Mouse (Mus musculus) midbrain, postnatal 0 days (tissue): Measurements from ENCODE around the gene Crb2. TPM values are rescaled to one million over a fixed set of nuclear protein-coding genes. Genes with fewer than 3 reads are reported as not detected.

ENCODE experiments used
- ATAC-seq: fragments of 200-750 bp; cut with Nextera tagmentation; 2 replicates; pipeline ENCODE4 v1.8.0; 2017; ENCODE audit warnings: moderate number of reproducible peaks, mild to moderate bottlenecking, moderate TSS enrichment, moderate library complexity; ENCODE audit not compliant: low FRiP score
- DNase-seq: peaks from one replicate; pipeline ENCODE4 v3.0.0-alpha.2; 2015; ENCODE audit warnings: low spot score
- H3K27ac ChIP-seq: fragments of 300-500 bp; sonication (generic); 2 replicates; pipeline ENCODE4 v1.5.1; 2014; ENCODE audit warnings: low read depth, mild to moderate bottlenecking, low read length, mixed read lengths
- H3K27me3 ChIP-seq: fragments of 300-500 bp; sonication (generic); 2 replicates; pipeline ENCODE4 v1.6.1; 2014; ENCODE audit warnings: low read length, control low read depth, mixed read lengths; ENCODE audit not compliant: insufficient read depth
- H3K36me3 ChIP-seq: fragments of 300-500 bp; sonication (generic); 2 replicates; pipeline ENCODE4 v1.6.1; 2014; ENCODE audit warnings: low read length, control low read depth, mixed read lengths; ENCODE audit not compliant: insufficient read depth
- H3K4me1 ChIP-seq: fragments of 300-500 bp; sonication (generic); 2 replicates; pipeline ENCODE4 v1.6.1; 2014; ENCODE audit warnings: mild to moderate bottlenecking, control low read depth, antibody characterized with exemption, low read length, mixed read lengths; ENCODE audit not compliant: insufficient read depth
- H3K4me2 ChIP-seq: fragments of 300-500 bp; sonication (generic); 2 replicates; pipeline ENCODE4 v1.6.1; 2014; ENCODE audit warnings: low read depth, mild to moderate bottlenecking, low read length, mixed read lengths; ENCODE audit not compliant: poor library complexity, severe bottlenecking
- H3K4me3 ChIP-seq: fragments of 300-500 bp; sonication (generic); 2 replicates; pipeline ENCODE4 v1.5.1; 2014; ENCODE audit warnings: low read depth, mild to moderate bottlenecking, low read length, moderate library complexity
- H3K9ac ChIP-seq: fragments of 300-500 bp; sonication (generic); replicated peaks from 2 replicates; pipeline ENCODE4 v1.6.1; 2014; ENCODE audit warnings: mild to moderate bottlenecking, low read length, moderate library complexity, mixed read lengths; ENCODE audit not compliant: poor library complexity, severe bottlenecking
- H3K9me3 ChIP-seq: fragments of 300-500 bp; sonication (generic); 2 replicates; pipeline ENCODE4 v1.6.1; 2016; ENCODE audit warnings: low read length, control low read depth
- CTCF ChIP-seq: IDR thresholded peaks from 2 replicates; pipeline ENCODE4 v1.5.1; 2016; ENCODE audit warnings: antibody characterized with exemption, mild to moderate bottlenecking
- WGBS: fragments of 180-500 bp; shearing (Covaris S2); extraction: QIAGEN DNeasy Blood & Tissue Kit; methylation state at CpG from one replicate; pipeline ENCODE4 v1.1.7; 2014; 5-methylcytosine and 5-hydroxymethylcytosine counted together
- polyA plus RNA-seq: library from polyadenylated mRNA; unstranded; fragments of >200 nt; fragmentation: Nextera tagmentation; extraction: Ambion mirVana; gene quantifications from 2 replicates; pipeline ENCODE4 v1.2.1, GENCODE M21; 2015
- total RNA-seq: library from RNA; depleted of rRNA; stranded (reverse); fragments of >200 nt; gene quantifications from 2 replicates; pipeline ENCODE4 v1.2.3, GENCODE M21; 2014

The Crb2 gene
- total and polyA plus RNA-seq, 2 experiments from 2014 or later: 1.7 to 4.8 TPM

DNA sequence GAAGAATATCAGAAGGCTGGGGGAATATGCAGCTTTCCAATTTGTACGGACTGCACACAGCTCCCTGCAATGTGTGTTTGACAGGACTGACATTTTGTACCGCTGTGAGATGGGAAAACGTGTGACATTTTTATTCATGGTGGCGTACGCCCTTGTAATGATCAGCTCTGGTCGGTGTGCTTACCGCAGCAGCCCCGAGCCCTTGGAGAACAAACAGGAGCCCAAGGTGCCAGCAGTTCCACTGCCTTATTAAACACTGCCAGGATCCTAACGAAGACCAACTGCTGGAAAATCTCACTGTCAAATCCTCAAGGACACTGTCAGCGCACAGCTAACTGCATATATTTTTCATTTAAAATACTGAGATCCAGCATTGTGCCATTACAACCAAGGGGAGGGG lies 56.2 kb downstream of the Crb2 start:
- H3K27ac ChIP-seq: peak overlapping the region; percentile 67; the same call in 1 of the 2 replicates

DNA sequence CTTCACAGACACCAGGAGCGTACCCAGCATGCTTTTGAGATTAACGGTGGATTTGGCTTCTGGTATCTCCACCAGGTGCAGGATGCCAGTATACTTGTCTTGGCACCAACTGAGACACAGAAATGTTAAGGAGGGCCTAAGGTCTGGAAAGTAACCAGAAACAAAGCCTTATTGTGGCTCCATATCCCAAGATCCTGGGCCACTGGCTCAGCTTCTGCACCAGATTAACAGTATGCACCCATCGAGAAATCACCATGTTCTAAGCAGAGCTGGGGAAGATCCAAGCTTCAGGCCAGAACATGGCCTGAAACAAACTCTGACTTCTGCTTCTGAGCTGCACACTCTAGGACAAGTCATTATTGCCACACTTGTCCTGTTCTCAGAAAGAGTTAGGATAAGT lies 60.9 kb downstream of the Crb2 start:
- 95% methylated on average over 3 of the region's 3 CpGs for WGBS

More for the DNA sequence above, 56.2 kb downstream of the Crb2 start:
- DNase-seq: no peak
- 45% methylated on average over 10 of the region's 10 CpGs for WGBS
- Histone ChIP-seq H3K4me2 (no peak overlapping the region), H3K4me3 (no peak overlapping the region), H3K9me3 (no peaks in the 10 kb centered on the region), H3K4me1 (peaks cover 9% of the 10 kb centered on the region; the same call in 1 of the 2 replicates), H3K9ac (no peak overlapping the region), H3K27me3 (no peaks in the 10 kb centered on the region), H3K36me3 (no peaks in the 10 kb centered on the region; the same call in 1 of the 2 replicates)
- no peak for TF ChIP-seq CTCF
- peak; percentile 24; the same call in 1 of the 2 replicates for ATAC-seq

DNA sequence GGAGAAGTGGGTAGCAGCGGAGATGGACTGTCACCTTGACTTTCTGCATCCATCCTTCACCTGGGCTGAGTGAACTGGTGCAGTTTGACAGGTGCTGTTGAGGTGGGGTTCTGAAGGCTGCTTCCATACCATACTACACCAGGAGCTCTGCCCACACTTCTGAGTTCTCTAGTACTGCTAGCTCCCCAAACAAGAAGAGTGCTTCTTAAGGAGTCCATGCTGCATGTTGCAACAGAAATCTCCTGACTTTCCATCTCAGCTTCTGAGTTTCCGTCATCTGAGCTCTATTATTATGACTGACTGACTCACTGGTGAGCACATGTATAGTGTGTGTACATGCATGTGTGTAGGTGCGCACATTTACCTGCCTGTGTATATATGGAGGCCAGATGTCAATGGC lies 61.5 kb downstream of the Crb2 start:
- WGBS: 98% methylated on average over 3 of the region's 3 CpGs

More for the DNA sequence above, 60.9 kb downstream of the Crb2 start:
- Histone ChIP-seq H3K27ac (no peak overlapping the region), H3K4me2 (no peak overlapping the region), H3K9ac (no peak overlapping the region), H3K27me3 (no peaks in the 10 kb centered on the region), H3K4me1 (peaks cover 4% of the 10 kb centered on the region; the same call in 1 of the 2 replicates), H3K9me3 (no peaks in the 10 kb centered on the region), H3K4me3 (no peak overlapping the region), H3K36me3 (no peaks in the 10 kb centered on the region; the same call in 1 of the 2 replicates)
- no peak for TF ChIP-seq CTCF
- DNase-seq: no peak
- no peak for ATAC-seq

DNA sequence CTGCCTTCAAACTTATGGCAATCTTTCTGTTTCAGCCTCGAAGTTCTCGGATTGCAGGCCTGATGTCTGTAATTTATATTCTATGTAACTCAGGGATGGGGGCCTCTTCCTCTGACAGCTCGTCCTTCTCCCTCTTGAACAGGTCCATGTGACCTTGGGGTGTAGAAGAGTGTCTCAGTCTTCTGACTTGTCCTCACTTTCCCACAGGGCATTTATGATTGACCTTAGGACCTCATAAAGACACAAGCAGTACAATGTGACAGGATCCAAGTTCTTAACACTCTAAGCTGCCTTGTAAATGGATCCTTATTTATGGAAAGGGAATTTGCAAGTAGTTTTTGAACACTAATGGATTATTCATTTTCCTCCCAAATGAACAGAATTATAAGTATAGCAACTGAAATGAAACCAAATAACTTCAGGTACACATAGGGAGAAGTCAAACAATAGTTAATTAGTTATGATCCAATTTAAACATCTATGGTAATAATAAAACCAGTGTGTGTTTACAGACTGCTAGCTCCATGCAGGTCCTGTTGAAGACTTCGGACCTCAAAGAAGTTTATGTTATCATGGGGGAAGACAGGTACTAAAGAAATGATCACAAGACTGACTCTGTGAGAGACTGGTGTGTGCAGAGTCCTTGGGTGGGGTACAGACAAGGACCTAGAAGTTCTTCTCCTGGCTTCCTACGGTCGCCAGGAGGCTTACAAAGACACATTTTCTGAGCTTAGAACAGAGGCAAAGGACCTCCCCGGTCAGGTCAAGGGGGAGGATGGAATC lies 62.3 kb downstream of the Crb2 start:
- 87% methylated on average over 7 of the region's 7 CpGs for WGBS
- no peaks in the 10 kb centered on the region for H3K27me3 ChIP-seq
- DNase-seq (no peak), ATAC-seq (no peak)
- no peak overlapping the region for H3K9ac ChIP-seq
- H3K36me3 ChIP-seq: no peaks in the 10 kb centered on the region; the same call in 1 of the 2 replicates
- no peaks in the 10 kb centered on the region for H3K9me3 ChIP-seq
- no peak overlapping the region for H3K4me3 ChIP-seq
- no peak overlapping the region for H3K27ac ChIP-seq
- H3K4me1 ChIP-seq: no peaks in the 10 kb centered on the region; the same call in 1 of the 2 replicates
- H3K4me2 ChIP-seq: no peak overlapping the region
- no peak for TF ChIP-seq CTCF

More for the DNA sequence above, 61.5 kb downstream of the Crb2 start:
- H3K4me1 ChIP-seq: no peaks in the 10 kb centered on the region
- H3K9me3 ChIP-seq: no peaks in the 10 kb centered on the region
- no peak for ATAC-seq
- no peaks in the 10 kb centered on the region; the same call in 1 of the 2 replicates for H3K36me3 ChIP-seq
- TF ChIP-seq CTCF: no peak
- no peak overlapping the region for H3K4me3 ChIP-seq
- H3K27me3 ChIP-seq: no peaks in the 10 kb centered on the region
- H3K27ac ChIP-seq: no peak overlapping the region
- DNase-seq: no peak
- no peak overlapping the region for H3K9ac ChIP-seq
- H3K4me2 ChIP-seq: no peak overlapping the region

DNA sequence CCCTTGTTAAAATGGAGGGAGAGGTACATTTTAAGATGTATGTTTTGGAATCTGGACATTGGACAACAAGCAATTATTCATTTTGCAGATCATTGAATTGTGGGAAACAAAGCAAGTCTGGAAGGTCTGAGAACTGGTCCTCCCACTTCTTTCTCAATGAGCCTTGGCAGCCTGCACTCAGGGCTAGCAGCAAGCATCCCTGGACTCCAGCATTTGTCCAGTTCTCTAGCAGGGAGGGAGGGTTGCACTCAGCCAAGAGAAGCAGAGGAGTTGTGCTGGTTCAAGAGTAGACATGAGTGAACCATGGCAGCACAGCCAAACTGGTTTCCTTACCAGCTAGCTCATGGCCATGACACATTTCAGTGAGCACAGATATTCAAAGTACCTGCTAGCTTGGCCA lies 63.9 kb downstream of the Crb2 start:
- Histone ChIP-seq H3K4me2 (no peak overlapping the region), H3K9ac (no peak overlapping the region), H3K27me3 (no peaks in the 10 kb centered on the region), H3K27ac (no peak overlapping the region), H3K9me3 (no peaks in the 10 kb centered on the region), H3K4me1 (no peaks in the 10 kb centered on the region; the same call in 1 of the 2 replicates), H3K36me3 (peaks cover 2% of the 10 kb centered on the region; the same call in 1 of the 2 replicates), H3K4me3 (no peak overlapping the region)
- TF ChIP-seq CTCF: no peak
- DNase-seq: no peak
- ATAC-seq: no peak

DNA sequence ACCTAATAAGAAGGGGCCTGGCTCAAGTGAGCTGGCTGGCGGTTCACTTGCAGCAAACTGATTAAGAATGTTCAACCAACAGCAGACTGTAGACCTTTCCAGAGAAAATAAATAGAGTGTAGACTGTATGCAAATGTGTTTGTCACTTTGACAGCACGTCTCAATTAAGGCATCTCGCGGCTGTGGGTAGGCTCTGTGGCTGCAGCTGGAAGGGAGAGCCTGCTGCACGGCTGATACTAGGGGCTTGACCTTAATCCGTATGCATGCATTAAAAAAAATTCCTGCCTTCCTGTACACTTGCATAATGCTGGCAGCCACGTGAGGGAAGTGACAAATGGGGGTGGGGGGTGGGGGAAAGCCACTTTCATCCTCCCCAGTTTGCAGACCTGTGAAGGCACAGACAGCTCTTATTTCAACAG lies 66.1 kb downstream of the Crb2 start:
- Histone ChIP-seq H3K4me2 (no peak overlapping the region), H3K4me3 (no peak overlapping the region), H3K36me3 (peaks cover 2% of the 10 kb centered on the region; the same call in 1 of the 2 replicates), H3K27ac (peak overlapping the region; percentile 70), H3K9ac (0 out of 2 replicates have a peak overlapping the region, but pooled peaks have one; percentile 19), H3K9me3 (no peaks in the 10 kb centered on the region), H3K27me3 (no peaks in the 10 kb centered on the region), H3K4me1 (no peaks in the 10 kb centered on the region; the same call in 1 of the 2 replicates)
- ATAC-seq (peak; percentile 71), DNase-seq (no peak)
- WGBS: 15% methylated on average over 7 of the region's 7 CpGs
- TF ChIP-seq CTCF: no peak
